Mouse (Mus musculus): ENCODE measurements around the gene Rora. TPM values are rescaled to one million over a fixed set of nuclear protein-coding genes. Genes with fewer than 3 reads are reported as not detected.

Gene Rora
- total and polyA plus RNA-seq, 2 experiments = 11.3 to 30.8 TPM

GRCm38 (mm10) chr9:68814723-68815122 lies 161.1 kb downstream of the Rora start:
- no peak for DNase-seq (ENCODE audit: extremely low read depth, low read depth, low spot score)
- Histone ChIP-seq H3K36me3 (ENCODE audit: control insufficient read depth, insufficient read depth, low read length) (no peaks in the 10 kb centered on the region), H3K27me3 (ENCODE audit: control insufficient read depth, insufficient read depth, low read length) (no peaks in the 10 kb centered on the region), H3K9ac (ENCODE audit: low read depth, low read length) (no peak overlapping the region), H3K4me3 (ENCODE audit: insufficient read depth, low read depth, low read length) (no peak overlapping the region), H3K79me2 (ENCODE audit: control insufficient read depth, insufficient read depth, low read length) (no peaks in the 10 kb centered on the region), H3K27ac (replicated peaks; ENCODE audit: insufficient read depth, low read depth, low read length) (no peak overlapping the region), H3K4me1 (ENCODE audit: control insufficient read depth, insufficient read depth, low read length) (peaks cover 5% of the 10 kb centered on the region; the same call in 1 of the 2 replicates)
- TF ChIP-seq POLR2A (IDR thresholded peaks at IDR 0.05; ENCODE audit: extremely low read depth, insufficient read depth, low read length) = no peak
- TF ChIP-seq CTCF (IDR thresholded peaks at IDR 0.05; ENCODE audit: low read depth, low read length) = no peak
- 86% methylated on average over 1 of the region's 1 CpGs for WGBS

- no peaks in the 10 kb centered on the region for H3K27me3 ChIP-seq (ENCODE audit: control insufficient read depth, insufficient read depth, low read length)
- no peak overlapping the region for H3K4me3 ChIP-seq (ENCODE audit: insufficient read depth, low read depth, low read length)
- H3K9ac ChIP-seq (ENCODE audit: low read depth, low read length) = no peak overlapping the region
- no peak for TF ChIP-seq POLR2A (IDR thresholded peaks at IDR 0.05; ENCODE audit: extremely low read depth, insufficient read depth, low read length)
- no peak for TF ChIP-seq CTCF (IDR thresholded peaks at IDR 0.05; ENCODE audit: low read depth, low read length)
- no peaks in the 10 kb centered on the region for H3K36me3 ChIP-seq (ENCODE audit: control insufficient read depth, insufficient read depth, low read length)
- WGBS = 98% methylated on average over 9 of the region's 9 CpGs
- no peak overlapping the region for H3K27ac ChIP-seq (replicated peaks; ENCODE audit: insufficient read depth, low read depth, low read length)
- no peaks in the 10 kb centered on the region for H3K79me2 ChIP-seq (ENCODE audit: control insufficient read depth, insufficient read depth, low read length)
- H3K4me1 ChIP-seq (ENCODE audit: control insufficient read depth, insufficient read depth, low read length) = peaks cover 5% of the 10 kb centered on the region; the same call in 1 of the 2 replicates
- DNase-seq (ENCODE audit: extremely low read depth, low read depth, low spot score) = no peak
Observed at GRCm38 (mm10) chr9:68815877-68816276, 162.3 kb downstream of the Rora start.

GRCm38 (mm10) chr9:68820036-68820435 lies 166.4 kb downstream of the Rora start:
- Histone ChIP-seq H3K9ac (ENCODE audit: low read depth, low read length) (no peak overlapping the region), H3K4me3 (ENCODE audit: insufficient read depth, low read depth, low read length) (no peak overlapping the region), H3K27ac (replicated peaks; ENCODE audit: insufficient read depth, low read depth, low read length) (no peak overlapping the region), H3K36me3 (ENCODE audit: control insufficient read depth, insufficient read depth, low read length) (no peaks in the 10 kb centered on the region), H3K4me1 (ENCODE audit: control insufficient read depth, insufficient read depth, low read length) (peaks cover 1% of the 10 kb centered on the region), H3K27me3 (ENCODE audit: control insufficient read depth, insufficient read depth, low read length) (no peaks in the 10 kb centered on the region), H3K79me2 (ENCODE audit: control insufficient read depth, insufficient read depth, low read length) (no peaks in the 10 kb centered on the region)
- 86% methylated on average over 4 of the region's 4 CpGs for WGBS
- no peak for TF ChIP-seq CTCF (IDR thresholded peaks at IDR 0.05; ENCODE audit: low read depth, low read length)
- TF ChIP-seq POLR2A (IDR thresholded peaks at IDR 0.05; ENCODE audit: extremely low read depth, insufficient read depth, low read length) = no peak
- no peak for DNase-seq (ENCODE audit: extremely low read depth, low read depth, low spot score)

- no peaks in the 10 kb centered on the region for H3K79me2 ChIP-seq (ENCODE audit: control insufficient read depth, insufficient read depth, low read length)
- H3K4me3 ChIP-seq (ENCODE audit: insufficient read depth, low read depth, low read length) = no peak overlapping the region
- H3K9ac ChIP-seq (ENCODE audit: low read depth, low read length) = no peak overlapping the region
- TF ChIP-seq CTCF (IDR thresholded peaks at IDR 0.05; ENCODE audit: low read depth, low read length) (no peak), POLR2A (IDR thresholded peaks at IDR 0.05; ENCODE audit: extremely low read depth, insufficient read depth, low read length) (no peak)
- peaks cover 3% of the 10 kb centered on the region for H3K4me1 ChIP-seq (ENCODE audit: control insufficient read depth, insufficient read depth, low read length)
- H3K27me3 ChIP-seq (ENCODE audit: control insufficient read depth, insufficient read depth, low read length) = no peaks in the 10 kb centered on the region
- DNase-seq (ENCODE audit: extremely low read depth, low read depth, low spot score) = no peak
- H3K36me3 ChIP-seq (ENCODE audit: control insufficient read depth, insufficient read depth, low read length) = no peaks in the 10 kb centered on the region
- no peak overlapping the region for H3K27ac ChIP-seq (replicated peaks; ENCODE audit: insufficient read depth, low read depth, low read length)
Observed at GRCm38 (mm10) chr9:68820478-68820877, 166.9 kb downstream of the Rora start.

GRCm38 (mm10) chr9:68821388-68821787 lies 167.8 kb downstream of the Rora start:
- Histone ChIP-seq H3K27me3 (ENCODE audit: control insufficient read depth, insufficient read depth, low read length) (no peaks in the 10 kb centered on the region), H3K9ac (ENCODE audit: low read depth, low read length) (no peak overlapping the region), H3K4me1 (ENCODE audit: control insufficient read depth, insufficient read depth, low read length) (peaks cover 8% of the 10 kb centered on the region), H3K27ac (replicated peaks; ENCODE audit: insufficient read depth, low read depth, low read length) (no peak overlapping the region), H3K36me3 (ENCODE audit: control insufficient read depth, insufficient read depth, low read length) (no peaks in the 10 kb centered on the region), H3K4me3 (ENCODE audit: insufficient read depth, low read depth, low read length) (no peak overlapping the region), H3K79me2 (ENCODE audit: control insufficient read depth, insufficient read depth, low read length) (no peaks in the 10 kb centered on the region)
- TF ChIP-seq CTCF (IDR thresholded peaks at IDR 0.05; ENCODE audit: low read depth, low read length) (no peak), POLR2A (IDR thresholded peaks at IDR 0.05; ENCODE audit: extremely low read depth, insufficient read depth, low read length) (no peak)
- DNase-seq (ENCODE audit: extremely low read depth, low read depth, low spot score) = no peak
- WGBS = 93% methylated on average over 1 of the region's 1 CpGs

GRCm38 (mm10) chr9:68823292-68823691 lies 169.7 kb downstream of the Rora start:
- Histone ChIP-seq H3K4me1 (ENCODE audit: control insufficient read depth, insufficient read depth, low read length) (peaks cover 19% of the 10 kb centered on the region), H3K27ac (replicated peaks; ENCODE audit: insufficient read depth, low read depth, low read length) (no peak overlapping the region), H3K79me2 (ENCODE audit: control insufficient read depth, insufficient read depth, low read length) (no peaks in the 10 kb centered on the region), H3K27me3 (ENCODE audit: control insufficient read depth, insufficient read depth, low read length) (no peaks in the 10 kb centered on the region), H3K36me3 (ENCODE audit: control insufficient read depth, insufficient read depth, low read length) (no peaks in the 10 kb centered on the region), H3K4me3 (ENCODE audit: insufficient read depth, low read depth, low read length) (no peak overlapping the region), H3K9ac (ENCODE audit: low read depth, low read length) (no peak overlapping the region)
- TF ChIP-seq CTCF (IDR thresholded peaks at IDR 0.05; ENCODE audit: low read depth, low read length) = no peak
- no peak for TF ChIP-seq POLR2A (IDR thresholded peaks at IDR 0.05; ENCODE audit: extremely low read depth, insufficient read depth, low read length)
- DNase-seq (ENCODE audit: extremely low read depth, low read depth, low spot score) = no peak
- WGBS = 94% methylated on average over 5 of the region's 5 CpGs
